Mouse (Mus musculus) cerebral cortex, adult 2 months (tissue): ENCODE data around the gene Zfp94.

ENCODE experiments used
- whole genome bisulfite sequencing: fragments of 180-500 bp; shearing (Covaris S2); methylation state at CpG from one replicate; pipeline ENCODE4 v1.1.7; 2018; 5-methylcytosine and 5-hydroxymethylcytosine counted together

Zfp94 gene

DNA sequence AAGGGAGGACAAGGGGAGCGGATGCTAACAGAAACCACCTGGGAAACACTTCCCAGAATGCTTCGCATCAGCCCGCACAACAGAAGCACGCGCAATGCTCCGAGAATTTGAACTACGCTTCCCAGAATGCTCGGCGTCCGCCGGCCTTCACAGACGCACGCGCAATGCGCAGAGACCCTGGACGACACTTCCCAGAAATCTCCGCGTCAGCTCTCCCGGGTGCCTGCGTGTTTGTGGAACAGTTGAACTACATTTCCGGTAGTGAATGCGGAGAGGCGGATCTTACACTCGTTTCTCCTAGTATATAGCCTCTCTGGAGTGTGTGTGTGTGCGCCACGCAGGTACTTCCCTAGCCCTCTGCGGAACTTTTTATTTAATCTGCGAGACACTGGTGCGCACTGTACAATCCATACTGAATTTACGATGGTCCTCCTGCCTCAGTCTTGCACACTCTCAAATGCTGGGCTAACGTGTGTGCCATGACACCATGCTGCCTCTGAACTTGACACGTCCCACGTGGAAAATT, at the start of gene Zfp94:
Zfp94 (minus strand) TSS at position 100 of the 526 bp plus-strand sequence.
- under 1% methylated on average over 33 of the region's 33 CpGs for WGBS

DNA sequence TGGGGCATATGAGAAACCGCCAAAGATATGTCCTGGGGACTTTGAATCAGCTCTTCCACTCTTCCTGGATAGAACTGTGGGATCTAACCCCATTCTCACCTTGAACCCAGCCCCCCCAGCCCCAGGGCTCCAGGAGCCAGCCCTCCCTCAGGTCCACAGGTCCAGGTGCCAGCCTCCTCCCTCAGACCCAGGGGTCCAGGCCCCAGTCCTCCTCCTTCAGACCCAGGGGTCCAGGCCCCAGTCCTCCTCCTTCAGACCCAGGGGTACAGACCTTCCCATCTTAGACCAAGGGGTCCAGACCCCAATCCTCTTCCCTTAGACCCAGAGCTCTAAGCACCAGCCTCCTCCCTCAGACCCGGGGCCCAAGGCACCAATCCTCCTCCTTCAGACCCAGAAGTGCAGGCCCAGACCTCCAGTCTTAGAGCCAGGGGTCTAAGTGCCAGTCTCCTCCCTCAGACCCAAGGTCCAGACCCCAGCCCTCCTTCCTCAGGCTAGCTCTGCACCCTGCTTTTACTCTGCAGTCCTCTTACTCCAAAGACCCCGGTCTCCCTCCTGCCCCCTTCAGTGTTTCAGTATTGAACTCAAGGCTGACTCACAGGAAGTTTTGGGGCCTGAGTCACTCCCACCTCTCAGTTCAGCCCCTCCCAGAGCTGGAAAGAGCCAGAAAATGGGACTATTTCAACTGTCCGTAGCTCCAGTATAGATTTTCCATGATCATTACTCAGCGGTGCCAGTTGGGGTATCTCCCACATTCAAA, 49.0 kb upstream of the Zfp94 start:
- whole genome bisulfite sequencing = 69% methylated on average over 5 of the region's 5 CpGs

DNA sequence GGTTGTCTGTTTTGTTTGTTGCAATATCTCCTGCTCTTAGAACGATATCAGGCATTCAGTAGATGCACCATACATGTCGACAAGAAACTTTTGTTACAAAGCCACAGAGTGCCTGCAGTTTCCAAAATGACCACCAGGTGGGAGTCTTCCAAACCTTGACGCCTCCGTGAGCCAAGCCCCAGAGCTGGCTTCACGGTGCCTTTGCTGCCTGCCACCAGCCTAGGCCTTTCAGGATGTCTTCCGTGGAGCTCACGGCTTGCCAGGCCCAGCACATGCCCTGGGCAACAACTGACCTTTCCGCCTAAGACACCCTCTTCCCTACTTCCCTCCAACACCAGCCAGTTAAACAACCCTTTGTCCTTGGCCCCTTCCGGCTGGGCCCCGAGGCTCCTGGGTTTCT, 48.4 kb upstream of the Zfp94 start:
- 19% methylated on average over 10 of the region's 10 CpGs for WGBS

DNA sequence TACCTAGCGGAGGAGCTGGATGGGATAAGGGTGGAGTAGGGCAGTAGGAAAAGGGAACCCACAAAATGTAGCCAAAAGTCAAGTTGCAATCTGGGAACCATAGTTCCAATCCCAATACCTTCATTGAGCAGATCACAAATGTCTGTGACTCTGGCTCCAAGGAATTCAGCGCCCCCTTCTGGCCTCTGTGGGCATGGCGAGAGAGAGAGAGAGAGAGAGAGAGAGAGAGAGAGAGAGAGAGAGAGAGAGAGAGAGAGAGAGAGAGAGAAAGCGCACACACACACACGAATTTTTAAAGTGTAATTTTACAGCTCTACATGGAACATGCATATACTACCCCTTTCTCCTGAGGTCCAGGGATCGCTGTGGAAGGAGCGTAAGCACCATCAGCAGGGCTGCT, 46.8 kb upstream of the Zfp94 start:
- WGBS = 23% methylated on average over 7 of the region's 7 CpGs

DNA sequence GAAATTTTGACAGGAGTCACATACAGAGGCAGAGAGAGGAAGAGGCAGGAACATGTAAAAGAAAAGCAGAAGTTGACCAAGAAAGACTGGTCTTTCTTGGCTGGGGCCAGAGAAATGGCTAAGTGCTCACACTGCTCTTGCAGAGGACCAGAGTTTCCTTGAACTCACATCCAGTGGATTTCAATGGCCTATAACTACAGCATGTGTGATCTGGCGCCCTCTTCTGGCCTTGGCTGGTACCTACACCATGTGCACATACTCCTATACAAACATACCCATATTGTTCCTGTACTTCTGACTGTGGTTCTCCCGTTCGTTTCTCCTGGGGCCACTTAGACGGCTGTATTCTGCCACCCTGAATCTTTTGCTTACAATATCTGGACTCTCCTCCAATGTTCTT, 44.5 kb upstream of the Zfp94 start:
- 70% methylated on average over 4 of the region's 4 CpGs for WGBS

DNA sequence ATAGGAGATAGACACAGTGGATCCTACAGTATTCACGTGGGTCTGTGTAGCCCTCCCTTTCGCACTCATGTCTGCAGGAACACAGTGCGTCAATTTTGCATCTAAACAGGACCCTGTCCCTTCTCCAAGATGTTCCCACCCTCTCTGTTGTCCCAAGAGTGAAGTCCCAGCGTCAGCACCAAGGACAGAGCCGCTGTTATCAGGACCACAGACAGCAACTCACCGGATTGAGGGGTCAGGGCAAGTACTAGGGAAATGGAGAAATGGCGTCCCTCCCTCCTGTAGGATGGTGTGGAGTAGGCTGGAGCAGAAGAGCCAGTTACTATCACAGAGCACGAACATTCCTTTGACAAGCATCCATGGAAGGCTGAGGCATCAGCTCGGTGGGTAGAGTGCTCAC, 42.8 kb upstream of the Zfp94 start:
- 41% methylated on average over 9 of the region's 9 CpGs for WGBS

DNA sequence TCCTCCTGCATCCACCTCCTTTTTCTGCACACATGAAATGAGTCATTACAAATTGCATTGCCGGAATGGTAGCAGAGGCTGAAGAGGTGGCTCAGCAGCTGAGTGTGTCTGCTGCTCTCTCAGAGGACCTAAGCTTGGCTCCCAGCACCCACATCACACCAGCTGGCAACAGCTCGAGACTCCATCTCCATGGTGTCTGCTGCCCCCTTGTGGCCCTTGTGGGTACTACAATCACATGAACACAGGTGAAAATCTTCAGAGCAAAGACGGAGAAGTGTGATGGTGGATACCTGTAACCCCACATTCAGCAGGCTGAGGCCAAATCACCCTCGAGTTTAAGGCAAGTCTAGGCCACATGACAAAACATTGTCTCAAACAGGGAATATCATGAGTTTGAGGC, 41.4 kb upstream of the Zfp94 start:
- 45% methylated on average over 4 of the region's 4 CpGs for WGBS

DNA sequence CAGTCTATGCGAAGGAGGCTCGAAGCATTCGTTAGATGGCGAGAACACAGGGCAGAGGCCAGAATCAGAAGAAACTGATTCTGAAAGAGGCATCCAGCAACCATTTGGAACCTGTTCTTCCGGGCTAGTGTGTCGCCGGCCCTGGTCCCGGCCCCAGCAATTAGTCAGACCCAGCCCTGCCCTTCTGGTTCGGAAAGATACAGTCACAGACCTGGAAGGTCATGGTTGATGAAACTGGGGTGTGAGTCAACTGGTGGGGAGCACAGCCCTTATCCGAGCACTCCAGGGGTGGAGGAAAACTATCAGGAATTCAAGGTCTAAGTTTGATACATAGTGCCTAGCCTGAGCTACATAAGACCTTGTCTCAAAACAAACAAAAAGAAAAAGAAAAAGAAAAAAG, 39.6 kb upstream of the Zfp94 start:
- 88% methylated on average over 10 of the region's 10 CpGs for WGBS

DNA sequence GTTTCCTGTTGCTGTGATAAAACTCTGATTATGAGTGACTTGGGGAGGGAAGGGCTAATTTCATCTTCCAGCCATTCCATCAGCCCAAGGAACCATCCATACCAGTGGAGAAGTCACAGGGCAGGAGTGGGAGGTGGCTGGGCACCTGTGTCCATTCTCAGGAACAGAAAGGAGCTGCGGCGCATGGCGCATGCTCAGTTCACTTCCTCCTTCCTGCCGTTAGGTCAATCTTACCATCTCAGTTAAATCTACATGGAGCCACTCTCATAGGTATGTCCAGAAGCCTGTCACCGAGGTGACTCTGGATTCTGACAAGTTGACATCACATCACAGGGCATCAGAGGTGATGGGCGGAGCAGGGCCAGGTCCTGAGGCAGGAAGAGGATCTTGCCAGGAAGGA, 39.2 kb upstream of the Zfp94 start:
- WGBS = 86% methylated on average over 6 of the region's 6 CpGs

DNA sequence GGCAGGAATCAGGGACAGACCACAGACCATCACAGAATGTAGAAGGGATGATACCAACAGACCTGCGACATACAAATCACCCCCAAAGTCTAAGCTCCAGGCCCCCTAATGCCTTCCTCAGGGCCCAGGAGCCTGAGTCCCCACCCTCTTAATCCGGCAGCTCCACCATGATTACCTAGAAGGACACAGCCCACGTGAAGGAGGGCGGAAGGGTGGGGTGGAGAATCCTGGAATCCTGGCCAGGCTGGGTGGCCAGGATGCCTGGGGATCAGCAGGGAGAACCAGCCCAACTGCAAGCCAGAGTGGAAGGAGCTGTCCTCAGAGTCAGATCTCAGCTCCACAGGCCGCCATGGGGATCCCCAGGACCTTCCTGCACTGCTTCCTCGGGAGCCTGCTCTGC, 32.4 kb upstream of the Zfp94 start, which contains the start of gene Lypd5:
Lypd5 (plus strand) TSS at position 301 of the 400 bp plus-strand sequence.
- WGBS = 62% methylated on average over 6 of the region's 6 CpGs

DNA sequence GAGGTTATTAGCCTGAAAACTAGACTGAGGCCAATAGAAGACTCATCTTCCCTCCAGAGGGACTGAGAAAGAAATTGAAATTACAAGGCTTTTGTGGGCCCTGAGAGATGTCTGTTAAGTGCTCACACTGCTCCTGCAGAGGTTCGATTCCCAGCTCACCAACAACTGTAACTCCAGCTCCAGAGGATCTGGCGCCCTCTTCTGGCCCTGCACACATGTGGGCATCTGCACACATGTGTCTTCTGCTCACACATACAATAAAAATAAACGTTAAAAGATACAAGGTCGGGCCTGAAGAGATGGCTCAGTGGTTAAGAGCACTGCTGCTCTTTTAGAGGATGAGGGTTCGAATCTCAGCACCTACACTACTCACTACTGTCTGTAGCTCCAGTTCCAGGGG, 30.0 kb upstream of the Zfp94 start:
- WGBS = 68% methylated on average over 5 of the region's 5 CpGs

DNA sequence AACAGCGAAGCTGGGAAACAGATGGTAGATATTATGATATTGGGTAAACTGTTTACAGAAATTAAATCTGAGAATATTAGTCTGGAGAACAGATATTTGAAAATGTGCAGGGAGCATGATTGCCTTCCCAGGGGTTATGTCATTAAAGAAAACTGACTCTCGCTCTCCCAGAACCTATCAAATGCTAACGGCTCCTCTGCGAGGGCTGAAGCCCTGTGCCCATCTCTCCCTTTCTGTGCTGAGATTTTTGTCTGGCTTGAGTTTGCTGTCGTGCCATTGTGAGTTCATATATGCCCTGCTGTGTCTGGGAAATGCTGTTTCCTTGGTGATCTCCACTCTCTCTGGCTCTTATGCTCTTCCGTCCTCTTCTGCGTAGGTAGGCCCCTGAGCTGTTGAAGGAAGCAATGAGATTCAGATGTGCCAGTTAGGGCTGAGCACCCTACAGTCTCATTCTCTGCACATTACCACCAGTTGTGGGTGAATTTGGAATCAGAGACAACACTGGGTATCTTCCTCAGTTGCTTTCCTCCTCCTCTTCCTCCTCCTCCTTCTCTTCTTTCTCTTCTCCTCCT, 27.3 kb upstream of the Zfp94 start:
- 60% methylated on average over 7 of the region's 7 CpGs for WGBS

DNA sequence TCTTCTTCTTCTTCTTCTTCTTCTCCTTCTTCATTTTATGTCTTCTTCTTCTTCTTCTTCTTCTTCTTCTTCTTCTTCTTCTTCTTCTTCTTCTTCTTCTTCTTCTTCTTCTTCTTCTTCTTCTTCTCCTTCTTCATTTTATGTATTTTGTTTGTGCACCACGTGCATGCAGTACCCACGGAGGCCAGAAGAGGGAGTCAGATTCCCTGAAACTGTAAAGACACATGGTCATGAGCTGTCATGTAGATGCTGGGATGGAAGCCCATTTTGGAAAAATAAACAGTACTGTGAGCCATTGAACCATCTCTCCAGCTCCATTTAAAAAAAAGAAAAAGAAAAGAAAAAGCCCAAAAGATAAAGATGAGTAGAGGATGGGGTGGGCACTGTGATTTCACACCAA, 21.8 kb upstream of the Zfp94 start:
- 39% methylated on average over 2 of the region's 2 CpGs for WGBS

DNA sequence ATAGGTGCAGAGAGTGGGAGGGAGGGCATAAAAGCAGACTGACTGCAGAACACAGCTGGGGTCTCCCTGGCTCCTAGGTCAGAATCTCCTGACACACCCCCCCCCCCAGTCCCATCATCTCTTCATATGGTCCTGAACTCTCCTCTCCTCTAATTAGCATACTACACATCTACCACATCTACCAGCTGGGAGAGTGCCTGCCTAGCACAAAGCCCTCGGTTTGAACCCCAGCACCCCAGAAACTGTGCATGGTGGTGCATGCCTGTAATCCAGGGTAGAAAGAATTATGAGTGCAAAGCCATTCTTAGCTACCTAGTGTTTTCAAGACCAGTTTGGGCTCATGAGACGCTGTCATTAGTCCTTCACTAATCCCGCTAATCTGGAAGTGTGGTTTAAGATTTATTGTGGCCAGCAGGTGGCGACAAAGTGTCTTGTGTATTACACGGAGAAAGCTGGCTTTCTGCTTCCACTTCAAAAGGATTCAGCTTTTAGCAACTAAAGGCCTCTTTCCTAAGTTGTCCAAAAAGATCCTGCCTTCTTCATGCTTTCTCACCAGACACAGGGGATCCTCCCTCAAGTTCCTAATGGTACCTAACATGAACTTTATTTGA, 19.3 kb upstream of the Zfp94 start:
- WGBS = 7% methylated on average over 5 of the region's 5 CpGs

DNA sequence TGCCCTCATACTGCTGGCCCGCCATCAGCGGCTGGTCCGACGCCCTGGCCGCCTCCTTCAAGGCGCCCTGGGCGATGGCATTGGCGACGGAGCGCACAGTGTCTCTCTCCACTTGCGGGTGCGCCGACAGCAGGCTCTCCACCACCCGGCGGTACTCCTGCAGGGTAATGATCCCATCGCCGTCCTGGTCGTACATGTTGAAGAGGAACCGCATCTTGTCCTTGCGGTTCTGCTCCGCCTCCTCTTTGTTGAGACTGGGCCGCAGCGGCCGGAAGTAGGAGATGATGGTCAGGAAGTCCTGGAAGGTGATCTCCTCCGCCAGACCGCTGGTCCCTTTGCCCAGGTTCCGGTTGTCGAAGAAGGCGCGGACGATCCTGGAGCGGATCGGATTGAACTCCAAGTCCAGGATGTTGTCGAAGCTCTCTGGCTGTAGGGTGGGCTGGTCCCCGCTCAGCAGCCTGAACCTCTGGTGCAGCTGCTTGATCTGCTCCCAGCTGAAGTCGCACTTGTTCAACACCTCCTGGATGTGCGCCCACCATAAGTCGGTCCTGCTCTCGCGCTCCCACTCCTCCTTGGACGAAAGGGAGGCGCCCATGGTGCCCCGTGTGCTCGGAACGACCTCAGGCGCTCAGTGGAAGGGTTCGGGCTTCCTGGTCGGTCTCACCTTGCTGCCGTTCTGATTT, 17.0 kb upstream of the Zfp94 start, which contains the start of gene Tescl:
Tescl (minus strand) TSS at position 633 of the 683 bp plus-strand sequence.
- WGBS = 55% methylated on average over 49 of the region's 49 CpGs

DNA sequence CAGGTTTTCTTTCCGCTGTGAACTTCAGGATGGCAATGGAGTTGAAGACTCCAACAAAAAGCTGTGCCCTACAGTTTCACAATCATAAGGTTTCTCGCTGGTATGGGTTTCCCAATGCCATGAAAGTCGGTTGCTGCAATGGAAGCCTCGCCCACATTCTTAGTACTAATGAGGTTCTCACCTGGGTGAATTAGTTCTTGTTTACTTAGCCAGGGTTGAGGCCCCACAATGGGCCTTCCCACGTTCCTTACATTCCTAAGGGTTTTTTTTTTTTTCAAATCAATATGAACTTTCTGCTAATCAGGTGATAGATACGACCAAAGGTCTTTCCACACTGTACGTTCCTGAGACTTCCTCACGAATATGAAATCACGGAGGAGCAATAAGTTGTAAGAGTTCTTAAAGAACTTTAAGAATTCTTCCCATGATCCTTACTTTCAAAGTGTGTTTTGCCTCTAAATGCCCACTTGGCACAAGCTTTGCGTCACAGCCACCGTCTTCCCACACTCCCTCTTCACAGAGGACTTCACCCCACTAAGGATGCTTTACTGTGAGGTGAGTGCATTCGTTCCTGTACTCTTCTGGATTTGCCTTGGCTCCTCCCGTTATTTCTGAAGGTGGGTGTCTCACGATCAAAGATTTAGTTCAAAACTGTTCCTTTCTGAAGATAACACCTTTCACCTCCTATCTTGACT, 11.0 kb upstream of the Zfp94 start:
- 78% methylated on average over 14 of the region's 14 CpGs for WGBS

DNA sequence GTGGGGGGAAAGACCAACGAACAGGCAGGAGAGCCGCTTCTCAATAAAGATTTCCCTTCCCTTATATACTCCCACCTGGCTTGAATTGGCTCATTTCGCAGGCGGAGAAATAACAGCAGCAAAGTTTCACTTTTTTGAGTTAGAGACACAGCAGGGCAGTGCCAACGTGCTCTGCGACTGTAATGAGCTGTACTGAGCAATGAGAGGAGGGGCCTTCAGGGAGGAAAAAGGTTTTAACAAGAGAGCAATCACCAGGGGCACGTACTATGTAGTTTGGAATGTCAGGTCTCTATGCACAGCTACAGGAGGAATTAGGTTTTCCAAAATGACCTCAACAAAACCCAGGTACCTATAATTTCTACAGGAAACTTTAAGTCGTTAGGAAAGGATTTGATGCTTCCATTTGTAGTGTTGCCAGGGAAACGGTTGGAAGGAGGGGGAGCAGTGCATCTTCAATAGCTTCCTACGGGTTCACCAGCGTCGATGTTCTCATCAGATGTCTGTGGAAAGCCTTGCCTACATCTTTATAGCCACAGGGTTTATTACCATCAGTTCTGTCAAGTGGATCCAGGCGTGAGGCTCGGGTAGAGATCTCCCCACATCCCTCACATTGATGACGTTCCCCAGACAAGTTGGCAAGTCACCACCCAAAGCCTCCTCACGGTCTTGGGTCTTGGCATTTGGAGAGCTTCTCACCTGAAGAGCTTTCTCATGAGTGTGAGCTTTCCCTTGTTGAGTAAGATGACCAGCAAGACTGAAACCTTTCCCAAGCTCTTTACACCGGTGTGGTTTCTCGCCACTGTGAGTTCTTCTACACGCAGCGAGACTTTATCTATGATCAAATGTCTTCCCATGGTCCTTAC, 10.0 kb upstream of the Zfp94 start:
- 36% methylated on average over 20 of the region's 20 CpGs for WGBS

DNA sequence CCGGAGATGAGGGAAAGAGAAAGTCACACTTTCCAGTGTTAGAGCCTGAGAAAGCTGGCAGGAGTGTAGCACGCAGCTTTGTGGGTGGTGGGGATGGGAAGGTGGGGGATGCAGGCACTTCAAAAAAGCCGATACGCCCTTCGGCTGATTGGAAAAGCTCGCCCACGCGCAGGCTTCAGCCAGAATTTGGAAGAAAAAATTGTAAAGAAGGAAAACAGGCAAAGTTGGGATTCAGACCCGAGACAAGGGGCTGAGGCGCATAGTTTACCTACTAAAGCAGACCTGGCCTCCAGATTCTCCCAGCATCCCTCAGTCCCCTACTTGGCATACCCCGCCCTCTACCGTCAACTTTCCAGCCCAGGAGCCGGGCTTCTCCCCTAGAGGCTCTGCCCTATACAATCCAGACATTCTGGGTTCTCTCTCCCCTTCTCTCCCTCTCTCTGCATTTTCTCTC, 9.2 kb upstream of the Zfp94 start:
- WGBS = 4% methylated on average over 13 of the region's 13 CpGs

DNA sequence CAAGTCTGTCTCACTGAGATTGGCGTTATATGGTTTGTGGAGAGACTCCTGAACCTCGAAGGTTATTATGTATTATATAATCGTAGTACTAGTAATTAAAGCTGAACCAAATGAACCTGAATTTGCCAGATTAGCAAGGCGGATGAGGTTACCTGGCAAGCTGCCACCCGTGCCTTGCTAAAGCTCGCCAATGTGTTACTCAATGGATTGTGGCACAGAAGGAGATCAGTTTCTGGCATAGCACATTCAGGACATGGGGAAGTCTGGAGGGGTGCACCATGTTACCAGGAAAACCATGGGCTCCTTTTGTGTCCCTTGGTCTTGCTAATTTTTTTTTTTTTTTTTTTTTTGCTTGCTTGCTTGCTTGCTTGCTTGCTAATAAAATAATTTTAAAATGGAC, 8.7 kb upstream of the Zfp94 start:
- WGBS = 39% methylated on average over 6 of the region's 6 CpGs

DNA sequence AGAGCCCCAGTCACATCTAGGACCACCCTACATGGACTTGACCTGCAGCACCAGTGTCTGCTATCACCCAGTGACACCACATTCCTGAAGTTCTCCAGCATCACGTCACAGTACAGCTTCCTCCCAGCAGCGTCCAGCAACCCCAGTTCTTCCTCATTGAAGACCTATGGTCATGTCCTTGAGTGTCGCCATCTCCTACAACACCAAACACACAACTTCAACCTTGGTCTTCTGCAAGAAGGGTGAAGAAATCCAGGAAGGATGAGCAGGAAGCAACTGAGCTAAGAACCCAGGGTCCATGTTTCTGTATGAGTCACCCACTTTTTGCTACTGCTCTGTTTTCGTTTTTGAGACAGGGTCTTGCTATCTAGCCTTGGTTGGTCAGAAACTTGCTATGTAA, 6.1 kb upstream of the Zfp94 start:
- 77% methylated on average over 4 of the region's 4 CpGs for WGBS

DNA sequence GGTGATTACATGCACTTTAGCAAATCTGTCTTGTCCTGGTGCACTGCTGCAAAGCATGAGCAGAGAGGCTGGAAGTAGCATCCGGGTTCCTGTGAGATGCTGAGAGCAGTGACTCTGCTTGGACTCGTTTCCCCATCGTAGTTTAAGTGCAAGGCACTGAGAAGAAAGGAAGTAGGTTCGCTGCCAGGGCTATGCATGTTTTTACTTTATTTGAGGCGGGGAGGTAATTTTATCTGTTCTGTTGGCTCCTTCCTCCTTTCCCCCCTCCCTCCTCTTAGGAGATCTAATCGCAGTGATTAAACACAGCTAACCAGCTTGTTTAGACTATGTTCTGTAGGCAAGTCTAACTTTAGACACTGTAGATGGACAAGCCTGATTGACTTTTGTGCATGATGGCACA, 2.5 kb upstream of the Zfp94 start:
- WGBS = 63% methylated on average over 6 of the region's 6 CpGs
